Mouse (Mus musculus): ENCODE measurements around the gene Vmn2r9. TPM values are rescaled to one million over a fixed set of nuclear protein-coding genes. Genes with fewer than 3 reads are reported as not detected.

Gene Vmn2r9
- polyA plus RNA-seq (2014; fragmentation: Illumina TruSeq; extraction: RNeasy Lipid Tissue Mini Kit (QIAGEN cat#74804); ENCODE audit: low read depth, low replicate concordance), result not detected

DNA sequence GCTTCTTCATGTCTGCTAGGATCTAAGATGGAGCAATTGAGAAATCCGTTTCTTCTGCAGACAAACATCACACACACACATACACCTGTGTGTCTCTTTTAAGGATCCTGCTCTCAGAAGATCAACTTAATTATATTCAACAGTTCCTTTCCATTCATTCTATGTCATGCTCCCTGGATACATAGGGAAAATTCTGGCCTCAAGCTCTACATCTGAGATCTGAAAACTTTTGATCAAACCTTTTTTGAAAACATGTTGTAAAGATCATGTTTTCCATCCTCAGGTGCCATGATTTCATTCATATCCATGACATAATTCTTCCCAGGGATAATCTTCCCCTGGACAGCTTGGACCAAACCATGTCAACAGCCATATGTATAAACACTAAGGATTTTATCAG lies at the start of gene Vmn2r9:
Vmn2r9 (minus strand) TSS at position 101 of the 400 bp plus-strand sequence.

DNA sequence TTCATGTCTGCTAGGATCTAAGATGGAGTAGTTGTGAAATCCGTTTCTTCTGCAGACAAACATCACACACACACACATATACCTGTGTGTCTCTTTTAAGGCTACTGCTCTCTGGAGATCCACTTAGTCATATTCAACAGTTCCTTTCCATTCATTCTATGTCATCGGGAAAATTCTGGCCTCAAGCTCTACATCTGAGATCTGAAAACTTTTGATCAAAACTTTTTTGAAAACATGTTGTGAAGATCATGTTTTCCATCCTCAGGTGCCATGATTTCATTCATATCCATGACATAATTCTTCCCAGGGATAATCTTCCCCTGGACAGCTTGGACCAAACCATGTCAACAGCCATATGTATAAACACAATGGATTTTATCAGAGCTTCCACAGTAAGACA lies 43.7 kb downstream of the Vmn2r9 start, which contains the start of gene Vmn2r8:
Vmn2r8 (minus strand) TSS at position 101 of the 400 bp plus-strand sequence.

DNA sequence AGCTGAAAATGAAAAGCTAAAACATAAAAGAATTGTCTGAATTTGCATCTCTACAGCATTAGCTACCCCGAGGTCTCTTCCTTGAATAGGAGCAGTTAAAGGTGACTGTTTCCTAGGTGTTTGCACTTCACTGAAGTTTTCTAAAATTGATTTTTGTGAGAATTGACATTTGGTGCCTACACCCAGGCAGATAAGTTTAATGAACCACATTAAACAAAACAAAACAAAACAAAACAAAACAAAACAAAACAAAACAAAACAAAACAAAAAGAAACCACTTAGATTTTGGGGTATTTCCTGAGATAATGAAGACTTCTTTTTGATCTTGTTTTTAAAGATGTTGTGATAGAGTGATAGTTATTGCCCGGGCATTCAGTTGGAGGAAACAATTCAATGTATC lies 57.1 kb downstream of the Vmn2r9 start, which contains the start of gene Tmed11:
Tmed11 (minus strand) TSS at position 101 of the 400 bp plus-strand sequence.

Other genes with a start within 250 kb of the Vmn2r9 start
- 26.0 TPM for gene Gak, start 222.8 kb downstream of the Vmn2r9 start, polyA plus RNA-seq (2014; fragmentation: Illumina TruSeq; extraction: RNeasy Lipid Tissue Mini Kit (QIAGEN cat#74804); ENCODE audit: low read depth, low replicate concordance)
- gene Tmem175, start 222.8 kb downstream of the Vmn2r9 start, polyA plus RNA-seq (2014; fragmentation: Illumina TruSeq; extraction: RNeasy Lipid Tissue Mini Kit (QIAGEN cat#74804); ENCODE audit: low read depth, low replicate concordance), result 43.3 TPM
- 1.4 TPM for gene Idua, start 192.3 kb downstream of the Vmn2r9 start, polyA plus RNA-seq (2014; fragmentation: Illumina TruSeq; extraction: RNeasy Lipid Tissue Mini Kit (QIAGEN cat#74804); ENCODE audit: low read depth, low replicate concordance)
- gene Dgkq, start 182.9 kb downstream of the Vmn2r9 start, polyA plus RNA-seq (2014; fragmentation: Illumina TruSeq; extraction: RNeasy Lipid Tissue Mini Kit (QIAGEN cat#74804); ENCODE audit: low read depth, low replicate concordance), result 1.6 TPM
- gene Slc26a1, start 177.0 kb downstream of the Vmn2r9 start, polyA plus RNA-seq (2014; fragmentation: Illumina TruSeq; extraction: RNeasy Lipid Tissue Mini Kit (QIAGEN cat#74804); ENCODE audit: low read depth, low replicate concordance), result not detected
- gene Fgfrl1, start 160.2 kb downstream of the Vmn2r9 start, polyA plus RNA-seq (2014; fragmentation: Illumina TruSeq; extraction: RNeasy Lipid Tissue Mini Kit (QIAGEN cat#74804); ENCODE audit: low read depth, low replicate concordance), result 2.9 TPM
- 12.3 TPM for gene Rnf212, start 77.6 kb downstream of the Vmn2r9 start, polyA plus RNA-seq (2014; fragmentation: Illumina TruSeq; extraction: RNeasy Lipid Tissue Mini Kit (QIAGEN cat#74804); ENCODE audit: low read depth, low replicate concordance)
- not detected for gene Tmed11, start 57.2 kb downstream of the Vmn2r9 start, polyA plus RNA-seq (2014; fragmentation: Illumina TruSeq; extraction: RNeasy Lipid Tissue Mini Kit (QIAGEN cat#74804); ENCODE audit: low read depth, low replicate concordance)
- not detected for gene Vmn2r8, start 43.8 kb downstream of the Vmn2r9 start, polyA plus RNA-seq (2014; fragmentation: Illumina TruSeq; extraction: RNeasy Lipid Tissue Mini Kit (QIAGEN cat#74804); ENCODE audit: low read depth, low replicate concordance)
- not detected for gene Vmn2r10, start 153.9 kb upstream of the Vmn2r9 start, polyA plus RNA-seq (2014; fragmentation: Illumina TruSeq; extraction: RNeasy Lipid Tissue Mini Kit (QIAGEN cat#74804); ENCODE audit: low read depth, low replicate concordance)
- not detected for gene Vmn2r11, start 207.0 kb upstream of the Vmn2r9 start, polyA plus RNA-seq (2014; fragmentation: Illumina TruSeq; extraction: RNeasy Lipid Tissue Mini Kit (QIAGEN cat#74804); ENCODE audit: low read depth, low replicate concordance)
- gene Vmn2r12, start 245.3 kb upstream of the Vmn2r9 start, polyA plus RNA-seq (2014; fragmentation: Illumina TruSeq; extraction: RNeasy Lipid Tissue Mini Kit (QIAGEN cat#74804); ENCODE audit: low read depth, low replicate concordance), result not detected

Measured in testis, adult 10 weeks (tissue).